Mouse (Mus musculus) layer of hippocampus, postnatal 25 days (tissue): ENCODE measurements around the gene Fxyd4. TPM values are rescaled to one million over a fixed set of nuclear protein-coding genes. Genes with fewer than 3 reads are reported as not detected.

Experiments
- DNase-seq, 2 experiments: peaks; one replicate each; pipeline ENCODE4 v3.0.0; 2022; ENCODE audit warnings: mixed read lengths in 2 of 2, low spot score in 1 of 2; ENCODE audit errors: extremely low spot score in 1 of 2
- total RNA-seq, 2 experiments: library from RNA; stranded (reverse); gene quantifications; 2 replicates each; pipeline ENCODE4 v1.2.3; 2021

The Fxyd4 gene
- total RNA-seq, 2 experiments from 2014 or later = not detected

DNA sequence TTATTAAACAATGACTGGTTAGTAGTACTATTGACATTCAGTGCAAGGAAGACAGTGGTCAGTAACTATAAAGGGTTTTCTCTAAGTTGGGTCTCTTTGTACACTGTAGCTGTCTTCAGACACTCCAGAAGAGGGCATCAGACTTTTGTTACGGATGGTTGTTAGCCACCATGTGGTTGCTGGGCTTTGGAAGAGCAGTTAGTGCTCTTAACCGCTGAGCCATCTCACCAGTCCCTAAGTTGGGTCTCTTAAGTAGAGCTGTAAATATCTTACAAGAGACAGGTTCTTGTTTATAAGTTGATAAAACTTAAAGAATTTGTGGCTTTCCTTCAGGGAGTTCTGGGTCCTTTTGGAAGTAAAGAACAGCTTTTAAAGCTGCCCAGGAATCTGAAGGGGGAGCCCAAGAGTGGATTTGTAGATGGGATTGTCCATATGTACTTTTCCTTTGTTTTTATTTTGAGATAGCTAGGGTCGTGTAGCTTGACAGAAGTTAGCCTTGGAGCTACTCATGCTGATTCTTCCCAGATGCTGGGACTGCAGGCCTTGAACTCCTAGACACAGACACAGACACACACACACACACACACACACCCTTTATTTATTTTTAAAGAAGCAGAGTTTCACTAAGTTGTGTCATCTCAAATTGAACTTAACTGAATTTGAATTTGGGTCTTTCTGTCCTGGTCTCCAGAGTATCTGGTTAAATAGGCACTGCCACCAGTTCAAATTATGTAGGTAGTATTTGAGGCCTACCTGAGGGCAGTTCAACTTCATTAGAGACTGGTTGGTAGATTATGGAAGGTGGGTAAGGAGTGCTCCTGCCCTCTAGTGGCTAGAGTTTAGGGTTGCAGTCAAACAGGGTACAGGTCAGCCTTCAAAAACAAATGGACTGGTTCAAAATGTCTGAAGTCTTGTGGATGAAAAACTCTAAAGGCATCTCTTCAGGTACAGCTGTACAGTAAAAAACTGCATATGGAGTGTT, 16.5 kb downstream of the Fxyd4 start:
- DNase-seq = no peak

DNA sequence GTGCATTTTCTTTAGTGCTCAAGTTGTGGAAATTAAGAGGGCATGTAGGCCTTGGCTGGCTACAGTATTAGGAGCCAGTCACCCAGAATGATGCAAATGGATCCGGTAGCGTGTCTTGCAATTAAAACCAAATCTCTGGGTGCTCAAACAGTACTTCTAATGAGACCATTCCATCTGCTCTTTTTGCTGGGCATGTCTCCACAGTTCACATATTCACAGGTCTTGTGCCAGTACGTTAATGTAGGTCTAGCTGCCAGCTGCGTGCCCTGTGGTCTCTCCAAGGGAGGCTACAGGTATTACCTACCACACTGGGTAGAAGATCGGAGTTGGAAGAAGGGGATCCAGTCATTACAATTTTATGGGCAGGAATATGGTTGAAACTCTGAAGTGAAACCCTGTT, 19.4 kb downstream of the Fxyd4 start:
- no peak for DNase-seq

- DNase-seq = peak in 1 of 2 experiments; percentile 26
These were observed 19.9 kb downstream of the Fxyd4 start for GRCm38 (mm10) chr6:117917576-117917975.

DNA sequence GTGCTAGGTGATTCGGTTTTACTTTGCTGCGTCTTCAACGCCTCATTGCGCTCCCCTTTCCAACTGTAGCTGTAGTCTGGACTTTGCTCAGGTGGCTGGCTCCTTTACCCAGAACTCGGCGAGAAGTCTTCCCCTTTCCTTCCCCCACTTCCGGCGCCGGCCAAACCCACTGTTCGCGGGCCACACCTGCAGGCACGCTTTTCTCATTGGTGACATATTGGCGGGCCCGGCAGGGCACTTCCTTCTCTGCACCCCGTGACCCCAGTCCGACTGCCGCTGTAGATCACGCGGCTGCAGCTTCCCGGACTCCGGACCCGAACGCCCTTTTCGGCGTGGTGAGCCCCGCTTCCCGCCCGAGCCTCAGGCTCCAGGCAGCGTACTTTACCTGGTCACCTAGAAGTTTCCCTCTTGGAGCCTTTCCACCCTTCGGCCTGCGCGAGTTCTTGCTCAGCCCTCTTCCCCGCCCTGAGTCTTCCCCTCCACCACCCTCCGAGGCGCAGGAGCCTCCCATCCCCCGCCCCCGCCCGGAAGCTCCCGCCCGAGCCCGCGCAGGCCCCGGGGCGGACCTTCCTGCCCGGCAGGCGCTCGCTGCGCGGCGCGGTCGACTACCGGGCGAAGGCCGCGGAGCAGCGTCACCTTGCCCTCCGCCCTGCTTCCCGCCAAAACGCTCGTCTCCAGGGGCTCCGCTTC, 20.6 kb downstream of the Fxyd4 start:
- peak; percentile 32 to 42 for DNase-seq

- DNase-seq = no peak
These were observed 21.2 kb downstream of the Fxyd4 start for GRCm38 (mm10) chr6:117916205-117916736.

- DNase-seq = no peak
These were observed 23.0 kb downstream of the Fxyd4 start for GRCm38 (mm10) chr6:117914541-117914940.

DNA sequence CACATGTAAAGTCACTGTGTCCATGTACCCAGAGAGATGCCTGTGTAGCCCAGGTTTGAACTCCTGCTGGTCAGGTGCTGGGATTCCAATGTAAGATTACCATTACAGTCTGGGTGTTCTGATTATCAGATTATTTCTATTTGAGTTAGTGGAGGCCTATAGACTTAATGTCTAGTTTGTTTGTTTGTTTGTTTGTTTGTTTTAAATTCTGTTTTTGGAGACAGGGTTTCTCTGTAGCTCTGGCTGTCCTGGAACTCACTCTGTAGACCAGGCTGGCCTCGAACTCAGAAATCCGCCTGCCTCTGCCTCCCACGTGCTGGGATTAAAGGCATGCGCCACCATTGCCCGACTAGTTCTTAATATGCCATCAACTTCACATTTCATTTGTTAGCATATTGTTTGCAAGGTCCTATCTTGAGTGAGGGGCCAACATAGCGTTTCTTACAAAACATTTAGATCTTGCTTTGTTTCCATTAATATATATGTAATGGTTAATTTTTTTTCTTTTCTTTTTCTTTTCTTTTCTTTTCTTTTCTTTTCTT, 27.3 kb downstream of the Fxyd4 start:
- DNase-seq = no peak

DNA sequence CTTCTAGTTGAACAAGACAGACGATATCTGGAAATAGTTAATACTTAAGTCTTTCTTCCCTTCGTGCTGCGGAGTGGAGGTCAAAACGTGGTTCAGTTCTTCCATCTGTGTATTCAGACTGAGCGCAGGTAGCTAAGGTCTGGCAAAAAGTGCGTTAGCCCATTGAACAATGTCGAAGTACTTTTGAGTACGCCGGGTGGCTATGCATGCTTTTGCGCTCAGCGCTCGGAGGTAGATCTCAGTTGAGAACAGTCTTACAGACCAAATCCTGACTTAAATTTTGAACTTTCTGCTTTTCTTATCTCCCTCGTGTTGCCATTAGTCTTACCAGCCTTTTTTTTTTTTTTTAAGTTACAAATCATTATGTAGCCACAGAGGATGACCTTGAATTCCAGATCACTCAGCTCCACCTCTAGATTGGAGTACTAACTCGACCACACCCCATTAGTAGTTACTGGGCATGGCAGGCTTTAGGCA, 29.0 kb downstream of the Fxyd4 start:
- DNase-seq = no peak

GRCm38 (mm10) chr6:117907979-117908355, 29.5 kb downstream of the Fxyd4 start:
- no peak for DNase-seq

GRCm38 (mm10) chr6:117907301-117907978, 30.1 kb downstream of the Fxyd4 start:
- peak; percentile 38 to 51 for DNase-seq

DNA sequence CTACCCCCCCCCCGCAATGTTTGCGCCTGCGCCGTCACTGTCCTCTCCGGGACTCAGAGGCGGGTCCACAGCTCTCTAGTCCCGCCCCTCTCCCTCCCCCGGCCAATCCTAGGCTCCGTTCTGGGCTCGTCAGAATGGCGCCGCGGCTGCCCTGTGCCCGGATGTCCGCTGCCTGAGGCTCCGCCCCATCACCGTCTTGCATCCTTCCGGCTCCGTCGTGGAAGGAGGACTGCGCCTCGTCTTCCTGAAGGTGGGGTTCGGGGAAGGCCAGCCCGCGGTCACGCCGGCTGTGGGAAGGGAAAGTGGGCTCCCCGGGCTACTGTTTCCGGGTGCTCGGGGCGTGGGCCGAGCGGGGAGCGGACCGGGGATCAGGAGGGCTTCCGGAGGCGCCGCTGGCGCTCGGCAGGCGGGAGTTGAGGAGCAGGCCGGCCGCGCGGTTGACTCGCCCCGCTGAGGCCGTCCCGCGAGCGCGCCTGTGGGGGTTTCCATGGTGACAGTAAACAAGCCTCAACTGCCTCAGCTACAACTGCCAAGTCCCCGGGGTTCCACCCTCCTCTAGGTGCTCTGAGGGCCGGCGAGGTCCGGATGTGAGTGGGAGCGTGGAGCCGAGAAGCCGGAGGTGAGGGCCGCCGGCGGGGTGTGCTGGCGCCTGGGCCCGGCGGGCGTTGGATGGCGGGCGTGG, 30.8 kb downstream of the Fxyd4 start:
- DNase-seq = peak; percentile 87 to 89

DNA sequence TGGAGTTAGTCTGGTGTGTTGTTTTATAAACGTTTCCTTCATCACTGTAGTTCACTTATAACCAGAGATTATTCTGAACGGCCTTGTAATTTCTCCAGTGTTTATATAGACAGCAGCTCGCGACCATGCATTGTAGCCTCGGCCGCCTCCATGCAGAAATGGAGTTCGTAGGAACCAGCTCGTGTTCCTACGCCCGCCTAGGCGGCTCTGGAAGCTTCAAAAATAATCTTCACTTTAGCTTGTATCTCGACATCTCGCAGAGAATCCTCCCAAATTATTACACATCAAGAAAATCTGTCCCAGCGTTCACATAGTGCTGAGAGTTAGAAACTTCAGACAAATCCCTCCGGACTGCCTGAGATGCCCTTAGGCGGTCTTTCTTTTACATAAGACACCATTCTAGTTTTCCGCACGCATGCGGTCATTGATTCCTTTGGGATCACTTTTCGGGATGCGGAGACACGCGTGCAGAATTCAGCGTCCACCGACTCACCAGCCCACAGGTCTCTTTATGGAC, 31.4 kb downstream of the Fxyd4 start:
- DNase-seq = peak; percentile 28 to 60

GRCm38 (mm10) chr6:117905260-117905930, 32.1 kb downstream of the Fxyd4 start:
- no peak for DNase-seq

DNA sequence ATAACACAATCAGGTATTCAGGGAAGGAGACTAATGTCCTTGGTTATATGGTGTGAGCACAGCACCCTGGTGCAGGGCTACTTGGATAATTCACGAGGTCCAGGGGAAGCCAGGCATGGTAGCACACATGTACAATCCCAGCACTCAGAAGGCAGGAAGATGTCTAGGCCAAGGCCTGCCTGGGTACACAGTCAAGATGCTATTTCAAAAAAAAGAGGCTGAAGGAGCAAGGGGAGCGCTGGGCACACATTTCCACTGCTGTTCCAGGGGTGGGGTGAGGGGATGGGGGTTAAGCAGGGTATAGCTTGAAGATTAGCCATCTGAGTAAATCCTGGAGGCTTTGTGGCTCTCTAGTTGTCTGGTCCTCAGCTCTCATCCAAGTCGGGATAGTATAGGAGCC, 33.7 kb downstream of the Fxyd4 start:
- no peak for DNase-seq

DNA sequence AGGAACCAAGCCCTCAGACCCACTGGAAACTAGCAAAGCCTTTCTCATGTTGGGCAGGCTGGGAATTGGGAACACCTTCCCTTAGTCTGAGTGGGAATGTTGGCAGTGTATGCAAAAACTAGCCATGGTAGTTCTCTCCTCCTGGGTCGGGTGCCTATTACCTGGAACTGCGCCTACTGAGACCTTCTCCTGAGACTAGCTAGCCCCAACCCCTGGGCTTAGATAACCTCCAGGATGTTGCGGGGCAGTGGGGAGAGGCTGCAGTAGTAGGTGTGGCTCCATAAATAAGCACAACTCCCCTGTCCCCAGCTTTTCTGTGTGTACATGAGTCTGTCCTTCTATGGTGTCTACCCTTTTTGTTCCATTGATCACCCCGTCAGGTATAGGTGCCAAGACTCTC, 34.9 kb downstream of the Fxyd4 start:
- DNase-seq = no peak

DNA sequence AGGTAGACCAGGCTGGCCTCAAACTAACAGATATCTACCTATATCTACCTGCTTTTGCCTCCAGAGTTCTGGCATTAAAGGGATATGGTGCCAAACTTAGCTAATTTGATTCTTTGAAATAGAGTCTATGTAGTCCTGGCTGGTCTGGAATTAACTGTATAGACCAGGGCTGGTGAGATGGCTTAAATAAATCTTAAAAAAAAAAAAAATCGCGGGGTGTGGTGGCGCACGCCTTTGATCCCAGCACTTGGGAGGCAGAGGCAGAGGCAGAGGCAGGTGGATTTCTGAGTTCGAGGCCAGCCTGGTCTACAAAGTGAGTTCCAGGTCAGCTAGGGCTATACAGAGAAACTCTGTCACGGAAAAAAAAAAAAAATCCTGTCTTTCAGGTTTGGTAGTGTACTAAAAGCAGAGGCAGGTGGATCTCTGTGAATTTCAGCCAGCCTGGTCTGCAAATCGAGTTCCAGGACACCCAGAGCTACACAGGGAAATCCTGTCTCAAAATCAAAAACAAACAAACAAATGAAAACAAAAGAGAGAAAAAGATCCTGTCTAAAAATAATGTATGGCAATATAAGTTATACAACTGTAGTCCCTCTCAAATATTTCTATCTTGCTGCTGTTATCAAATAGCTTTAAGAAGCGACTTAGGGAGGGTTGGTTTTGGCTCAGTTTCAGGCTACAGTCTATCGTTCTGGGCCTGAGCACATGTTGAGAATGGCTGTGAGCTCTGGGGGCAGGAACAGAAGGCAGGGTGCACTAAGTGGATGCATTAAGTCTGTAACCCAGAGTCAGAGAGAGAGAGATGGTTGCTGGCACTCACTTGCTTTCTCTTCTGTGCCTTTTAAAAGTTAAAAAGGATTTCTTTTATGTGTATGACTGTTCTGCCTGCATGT, 35.7 kb downstream of the Fxyd4 start:
- no peak for DNase-seq

DNA sequence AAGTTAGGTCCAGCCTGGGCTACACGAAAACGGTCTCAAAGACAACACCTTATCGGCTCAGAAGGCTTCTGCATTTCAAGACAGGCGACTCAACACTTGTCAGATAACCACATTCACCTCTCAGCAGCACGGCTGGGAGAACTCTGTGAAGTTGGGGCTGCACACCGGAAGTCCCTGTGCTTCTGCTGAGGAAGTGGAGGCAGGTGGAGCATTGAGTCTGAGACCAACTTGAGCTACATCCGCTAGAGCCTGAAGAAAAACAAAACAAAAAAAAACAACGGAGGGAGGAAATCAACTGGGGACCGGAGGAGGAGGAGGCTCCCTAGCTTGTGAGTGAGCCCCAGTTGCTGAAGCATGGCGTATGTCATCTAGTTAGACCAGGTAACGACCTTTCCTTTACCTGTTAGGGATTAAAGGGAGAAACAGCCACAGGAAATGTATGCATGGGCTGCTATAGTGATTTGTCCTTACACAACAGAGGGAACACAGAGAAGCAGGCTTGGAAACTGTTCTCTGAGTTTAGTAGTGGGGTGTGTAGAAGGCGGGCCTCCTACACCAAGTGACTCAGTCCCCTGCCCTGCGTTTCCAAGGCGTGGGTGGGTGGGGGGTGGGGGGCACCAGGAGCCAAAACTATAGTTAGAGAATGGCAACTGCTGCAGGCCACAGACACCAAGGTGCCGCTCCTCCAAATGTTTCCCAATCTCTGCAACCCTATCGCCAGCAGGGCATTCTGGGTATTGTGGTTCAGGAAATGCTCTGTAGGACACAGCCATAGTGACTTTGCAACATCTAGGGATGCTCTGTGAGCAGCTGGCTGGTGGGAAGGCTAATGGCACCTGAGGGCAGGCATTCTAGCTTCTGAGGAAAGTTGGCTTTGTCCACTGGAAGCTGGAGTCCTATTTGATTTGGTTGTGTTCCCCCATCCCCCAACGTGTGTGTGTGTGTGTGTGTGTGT, 37.1 kb downstream of the Fxyd4 start, which contains the start of gene Hnrnpf:
Hnrnpf (plus strand) TSS at position 199 of the 955 bp plus-strand sequence.
- DNase-seq = no peak
